Mouse (Mus musculus) macrophage (primary cell): Measurements from ENCODE around the gene Cdkn1c. TPM values are rescaled to one million over a fixed set of nuclear protein-coding genes. Genes with fewer than 3 reads are reported as not detected.

ENCODE experiments used
- H3K27ac ChIP-seq: fragments of 350-480 bp; formaldehyde crosslinking; 2 replicates; pipeline ENCODE4 v1.9.0; 2021
- H3K36me3 ChIP-seq: fragments of 350-480 bp; formaldehyde crosslinking; 2 replicates; pipeline ENCODE4 v1.9.0; 2021; ENCODE audit errors: inconsistent target
- H3K4me3 ChIP-seq: fragments of 350-480 bp; formaldehyde crosslinking; 2 replicates; pipeline ENCODE4 v1.9.0; 2021; ENCODE audit errors: inconsistent target
- H3K79me2 ChIP-seq: fragments of 350-480 bp; formaldehyde crosslinking; 2 replicates; pipeline ENCODE4 v1.9.0; 2021; ENCODE audit errors: inconsistent target
- WGBS: methylation state at CpG from one replicate; pipeline ENCODE4 v1.1.7; 2026; ENCODE audit warnings: inconsistent platforms; ENCODE audit not compliant: missing documents; 5-methylcytosine and 5-hydroxymethylcytosine counted together
- polyA plus RNA-seq: library from polyadenylated mRNA; stranded (reverse); fragments of 250-400 nt; gene quantifications from 3 replicates; pipeline ENCODE4 v1.2.4, GENCODE M21; 2018; ENCODE audit warnings: inconsistent platforms

Gene Cdkn1c
- polyA plus RNA-seq, 1 experiment from 2014 or later: 94.4 TPM

DNA sequence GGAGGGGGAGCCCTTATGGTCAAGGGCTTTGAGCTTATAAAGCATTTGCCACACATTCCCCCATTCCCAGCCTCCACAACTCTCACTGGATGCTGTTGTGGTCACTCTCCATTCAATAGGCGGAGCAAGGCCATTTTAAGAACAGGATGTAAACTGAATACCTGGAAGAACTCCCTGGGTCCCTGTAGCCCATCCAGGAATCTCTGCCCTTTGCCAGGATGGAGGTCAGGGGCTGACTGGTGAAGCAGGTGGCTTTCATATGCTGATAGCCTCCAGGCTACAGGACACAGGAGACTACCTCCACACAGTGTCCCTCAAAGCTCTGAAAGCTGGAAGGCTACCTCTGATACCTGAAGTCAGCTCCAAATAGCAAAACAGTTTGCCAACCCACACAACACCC is 28.2 kb downstream of the Cdkn1c start:
- no peaks in the 10 kb centered on the region for H3K79me2 ChIP-seq
- WGBS: 92% methylated on average over 1 of the region's 1 CpGs
- no peak overlapping the region for H3K27ac ChIP-seq
- H3K36me3 ChIP-seq: no peaks in the 10 kb centered on the region
- no peak overlapping the region for H3K4me3 ChIP-seq

DNA sequence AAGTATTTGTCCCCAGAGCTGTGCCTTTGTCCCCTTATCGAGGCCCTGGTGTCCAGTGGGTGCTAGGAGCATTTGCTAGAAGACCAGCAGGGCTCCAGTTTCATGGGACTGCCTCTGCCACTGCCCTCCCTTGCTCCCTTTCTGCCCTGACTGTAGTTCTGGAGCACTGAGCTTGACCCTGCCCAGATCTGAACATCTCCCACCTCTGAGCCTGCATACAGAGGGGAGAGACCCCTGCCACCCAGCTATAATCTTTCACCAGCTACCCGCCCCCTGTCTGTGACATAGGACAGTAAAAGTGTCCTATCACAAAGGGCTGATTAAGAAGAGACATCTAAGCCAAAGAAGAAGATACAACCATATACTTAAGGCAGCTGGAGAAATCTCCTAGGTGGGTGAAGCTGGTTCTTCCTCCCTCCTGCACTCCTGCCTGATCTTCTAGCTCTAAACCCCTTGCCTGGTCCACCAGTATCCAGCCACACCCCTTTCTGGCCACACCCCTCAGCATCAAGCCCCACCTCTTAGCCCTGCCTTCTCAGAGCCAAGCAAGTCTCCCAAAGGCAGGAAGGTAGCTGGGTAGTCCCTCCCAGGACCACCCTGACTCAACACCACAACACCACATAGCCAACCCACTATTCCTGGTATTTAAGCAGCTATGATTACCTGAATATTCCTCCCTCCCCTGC is 31.9 kb downstream of the Cdkn1c start:
- Histone ChIP-seq H3K79me2 (no peaks in the 10 kb centered on the region), H3K4me3 (no peak overlapping the region), H3K27ac (no peak overlapping the region), H3K36me3 (no peaks in the 10 kb centered on the region)
- 74% methylated on average over 2 of the region's 2 CpGs for WGBS

DNA sequence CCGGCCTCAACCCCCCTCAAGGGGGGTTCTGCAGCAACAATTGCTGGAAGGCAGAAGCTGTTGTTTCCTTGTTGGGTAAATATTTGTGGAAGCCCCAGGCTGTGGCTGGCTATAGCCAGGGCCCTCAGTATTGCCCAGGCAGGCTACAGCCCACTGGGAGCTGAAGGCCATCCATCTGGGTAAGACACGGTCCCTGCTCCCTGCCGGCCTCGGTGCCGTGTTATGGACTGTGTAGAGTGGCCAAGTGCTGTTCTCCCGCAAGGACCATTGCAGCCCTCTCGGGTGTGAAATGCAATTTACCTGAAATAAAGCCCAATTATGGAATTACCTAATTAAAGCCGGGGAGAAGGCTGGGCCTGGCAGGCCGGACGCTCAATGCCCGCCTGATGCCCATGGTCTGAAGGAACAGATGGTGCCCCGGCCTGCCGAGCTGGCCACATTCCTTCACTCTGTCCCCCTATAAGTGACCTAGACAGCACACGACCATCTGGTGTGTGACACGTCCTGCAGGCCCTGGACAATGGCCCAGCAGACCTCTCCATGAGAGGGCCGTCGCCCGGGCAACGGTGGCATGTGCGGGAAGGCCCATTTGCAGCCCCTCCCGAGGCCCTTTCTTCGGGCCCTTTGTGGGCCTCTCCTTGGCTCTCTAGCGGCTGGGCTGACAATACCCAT is 32.6 kb downstream of the Cdkn1c start:
- H3K79me2 ChIP-seq: no peaks in the 10 kb centered on the region
- 93% methylated on average over 23 of the region's 23 CpGs for WGBS
- no peak overlapping the region for H3K4me3 ChIP-seq
- no peaks in the 10 kb centered on the region for H3K36me3 ChIP-seq
- H3K27ac ChIP-seq: no peak overlapping the region

DNA sequence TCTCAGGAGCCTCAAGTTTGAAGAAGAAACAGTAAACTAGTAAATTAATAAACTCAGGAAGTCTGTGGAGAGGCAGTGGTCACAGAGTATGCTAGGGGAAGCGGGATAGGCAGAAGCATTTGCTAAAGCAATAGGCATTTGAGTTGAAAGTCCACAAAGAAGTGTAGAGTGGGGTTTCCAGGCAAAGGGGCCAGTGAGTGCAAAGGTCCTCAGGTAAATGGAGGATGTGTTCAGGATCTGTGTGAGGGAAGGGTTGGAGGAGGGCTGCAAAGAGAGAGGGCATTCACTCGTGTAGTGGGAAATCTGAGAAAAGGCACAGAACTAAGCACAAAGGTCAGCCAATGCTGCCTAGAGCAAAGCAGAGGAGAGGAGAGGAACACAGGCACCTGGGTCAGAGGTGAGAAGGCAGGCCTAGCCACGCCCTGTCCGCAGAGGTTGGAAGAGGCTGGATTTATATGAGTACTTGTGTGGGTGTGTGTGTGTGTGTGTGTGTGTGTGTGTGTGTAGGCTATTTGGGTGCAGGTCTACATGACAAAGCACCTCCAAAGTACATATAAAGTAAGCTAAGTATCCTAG is 41.2 kb downstream of the Cdkn1c start:
- Histone ChIP-seq H3K27ac (no peak overlapping the region), H3K36me3 (no peaks in the 10 kb centered on the region), H3K4me3 (no peak overlapping the region), H3K79me2 (no peaks in the 10 kb centered on the region)
- WGBS: 80% methylated on average over 4 of the region's 4 CpGs

DNA sequence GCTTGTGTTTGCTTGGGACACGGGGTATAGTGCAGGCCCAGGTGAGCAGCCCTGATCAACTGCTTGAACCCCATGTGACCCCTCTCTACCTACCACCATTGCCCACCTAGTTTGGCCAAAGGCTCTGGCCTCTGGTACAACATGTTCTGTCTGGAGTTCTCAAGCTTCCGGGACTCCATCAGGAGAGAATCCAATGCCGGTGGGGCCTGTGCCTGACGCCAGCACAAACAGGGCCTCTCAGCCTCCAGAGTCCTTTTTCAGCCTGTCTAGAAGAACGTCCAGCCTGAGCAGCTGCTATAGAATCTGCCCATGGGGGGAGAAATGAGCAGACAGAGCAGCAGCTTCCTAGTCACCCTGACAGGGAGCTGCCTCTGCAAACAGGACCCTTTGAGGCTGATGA is 43.0 kb downstream of the Cdkn1c start:
- H3K4me3 ChIP-seq: no peak overlapping the region
- H3K79me2 ChIP-seq: no peaks in the 10 kb centered on the region
- H3K36me3 ChIP-seq: no peaks in the 10 kb centered on the region
- no peak overlapping the region for H3K27ac ChIP-seq
- 93% methylated on average over 5 of the region's 5 CpGs for WGBS

DNA sequence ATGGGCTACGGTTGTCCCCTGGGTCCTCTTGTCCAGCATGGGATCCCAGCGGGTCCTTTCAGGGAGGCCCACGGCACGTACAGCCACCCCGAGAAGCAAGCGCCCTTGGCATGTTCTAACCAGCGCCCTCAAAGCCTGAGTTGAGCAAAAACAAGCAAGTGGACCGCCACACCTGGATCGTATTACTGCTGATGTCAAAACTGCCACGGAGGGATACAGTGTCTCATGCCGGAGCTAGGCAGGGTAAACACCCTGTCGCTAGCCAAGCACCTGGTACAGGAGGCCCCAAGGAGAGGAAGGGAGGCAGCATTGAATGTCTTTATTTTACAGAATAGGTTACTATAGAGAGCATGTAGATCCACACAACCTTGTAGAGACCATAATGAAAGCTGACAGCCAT is 44.4 kb downstream of the Cdkn1c start:
- Histone ChIP-seq H3K36me3 (no peaks in the 10 kb centered on the region), H3K79me2 (no peaks in the 10 kb centered on the region), H3K4me3 (no peak overlapping the region), H3K27ac (no peak overlapping the region)
- 95% methylated on average over 12 of the region's 12 CpGs for WGBS

GRCm38 (mm10) chr7:143415070-143415469 is 45.8 kb downstream of the Cdkn1c start:
- WGBS: 43% methylated on average over 4 of the region's 4 CpGs
- H3K27ac ChIP-seq: no peak overlapping the region
- no peaks in the 10 kb centered on the region for H3K79me2 ChIP-seq
- no peak overlapping the region for H3K4me3 ChIP-seq
- H3K36me3 ChIP-seq: no peaks in the 10 kb centered on the region

GRCm38 (mm10) chr7:143412606-143413005 is 48.2 kb downstream of the Cdkn1c start:
- H3K4me3 ChIP-seq: no peak overlapping the region
- 90% methylated on average over 6 of the region's 6 CpGs for WGBS
- H3K36me3 ChIP-seq: no peaks in the 10 kb centered on the region
- no peak overlapping the region for H3K27ac ChIP-seq
- H3K79me2 ChIP-seq: no peaks in the 10 kb centered on the region

- Histone ChIP-seq H3K36me3 (no peaks in the 10 kb centered on the region), H3K27ac (no peak overlapping the region), H3K79me2 (no peaks in the 10 kb centered on the region), H3K4me3 (no peak overlapping the region)
- 84% methylated on average over 13 of the region's 13 CpGs for WGBS
These were observed 52.2 kb downstream of the Cdkn1c start for GRCm38 (mm10) chr7:143408615-143409021.

Other genes with a start within 250 kb of the Cdkn1c start
- 2.0 to 3.1 TPM (median 2.3 TPM) in 3 replicates for gene Slc22a18, start 12.7 kb upstream of the Cdkn1c start, polyA plus RNA-seq
- not detected in 3 replicates for gene Phlda2, start 42.1 kb upstream of the Cdkn1c start, polyA plus RNA-seq
- 53.7 to 124 TPM (median 75.6 TPM) in 3 replicates for gene Nap1l4, start 88.1 kb upstream of the Cdkn1c start, polyA plus RNA-seq
- gene Cars, start 139.0 kb upstream of the Cdkn1c start, polyA plus RNA-seq: 22.1 to 22.6 TPM (median 22.5 TPM) in 3 replicates
- 5.9 to 10.7 TPM (median 10.6 TPM) in 3 replicates for gene Tnfrsf26, start 167.7 kb upstream of the Cdkn1c start, polyA plus RNA-seq
- gene Tnfrsf22, start 188.6 kb upstream of the Cdkn1c start, polyA plus RNA-seq: 2.7 to 8.5 TPM (median 3.7 TPM) in 3 replicates
- 11.0 to 17.9 TPM (median 11.0 TPM) in 3 replicates for gene Tnfrsf23, start 224.8 kb upstream of the Cdkn1c start, polyA plus RNA-seq